19 mouse cellular contexts compared by ENCODE assay signal in the genomic region with DNA sequence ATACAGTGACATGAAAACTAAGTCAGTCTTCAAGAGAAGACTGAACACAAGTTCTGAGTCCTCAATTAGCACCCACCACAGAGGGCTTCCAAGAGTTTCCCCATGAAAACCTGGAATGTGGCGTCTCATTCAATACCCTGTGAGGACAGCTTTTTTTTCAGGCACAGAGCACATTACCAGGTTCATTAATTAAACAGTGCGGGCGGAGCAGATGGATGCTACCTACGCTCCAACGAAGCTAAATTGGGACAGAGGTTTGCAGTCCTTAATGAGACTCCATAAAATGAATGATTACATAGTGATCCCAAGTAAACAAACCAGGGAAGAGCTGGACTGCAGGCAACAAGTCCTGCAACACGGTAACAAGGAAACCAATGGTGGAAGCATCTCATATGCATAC.
DNase-seq lines count a peak whose midpoint lies in the region; ATAC-seq and TF ChIP-seq lines count a peak whose summit lies in the region.
"Had no signal": no experiment of that assay in that cellular context is flagged by ENCODE, and none has a peak within 500 bp of the region (broad histone marks: within the 10 kb centered on the region; RNA-seq: fewer than 3 reads in every experiment).

No protein-coding gene starts in this region.

- no peak overlapping the region for H3K9ac ChIP-seq in forebrain, embryonic 14.5 days (ENCODE audit: low read length)
- H3K9ac ChIP-seq: embryonic facial prominence, embryonic 13.5 days; heart, embryonic 15.5 days; hindbrain, embryonic 13.5 days had no signal

- TF ChIP-seq CTCF in brain, embryonic 14.5 days (IDR thresholded peaks at IDR 0.05; ENCODE audit: borderline replicate concordance, extremely low read depth, insufficient read depth, insufficient read length): no peak

- peak; percentile 50 to 76 for DNase-seq in layer of hippocampus, adult 18-20 months (ENCODE audit: low spot score in 2 of 2)
- DNase-seq in layer of hippocampus, postnatal 10 days (ENCODE audit: low spot score in 2 of 2): no peak
- DNase-seq in brain, embryonic 14.5 days (ENCODE audit: low read depth): peak; percentile 88
- DNase-seq in forebrain, embryonic 14.5 days (ENCODE audit: low spot score): peak; percentile 79
- no peak for DNase-seq in lung, postnatal 14 days
- no peak for DNase-seq in thymus, postnatal 4 days
- DNase-seq: adrenal gland, adult 2 months; adrenal gland, postnatal 25 days; cerebellum, adult 18-20 months; cerebellum, adult 9-11 months; cerebellum, postnatal 36 days; gastrocnemius, postnatal 10 days; heart, adult 18-20 months; heart, postnatal 14 days had no signal

- no peak for TF ChIP-seq POLR2A in brain, embryonic 14.5 days (IDR thresholded peaks at IDR 0.05; ENCODE audit: borderline replicate concordance, extremely low read depth, insufficient read depth, insufficient read length, poor library complexity, severe bottlenecking)

- no peak overlapping the region for H3K4me3 ChIP-seq in forebrain, embryonic 14.5 days (ENCODE audit: low read depth, low read length)
- H3K4me3 ChIP-seq: embryonic facial prominence, embryonic 13.5 days; heart, embryonic 15.5 days; hindbrain, embryonic 13.5 days had no signal

- no peak overlapping the region for H3K27ac ChIP-seq in forebrain, embryonic 14.5 days (ENCODE audit: low read depth, low read length)
- H3K27ac ChIP-seq: embryonic facial prominence, embryonic 13.5 days; heart, embryonic 15.5 days; hindbrain, embryonic 13.5 days; hindbrain, postnatal 0 days had no signal

- H3K4me1 ChIP-seq in forebrain, embryonic 14.5 days (ENCODE audit: control insufficient read depth, insufficient read depth, low read length): peaks cover 37% of the 10 kb centered on the region
- H3K4me1 ChIP-seq: heart, embryonic 15.5 days had no signal

- no peaks in the 10 kb centered on the region for H3K27me3 ChIP-seq in forebrain, embryonic 14.5 days (replicated peaks; ENCODE audit: control insufficient read depth, insufficient read depth, low read length)
- H3K27me3 ChIP-seq: embryonic facial prominence, embryonic 13.5 days; heart, embryonic 15.5 days had no signal

- peak; percentile 40 for ATAC-seq in forebrain, embryonic 14.5 days
- ATAC-seq: hindbrain, postnatal 0 days had no signal

- H3K36me3 ChIP-seq in forebrain, embryonic 14.5 days (ENCODE audit: control insufficient read depth, insufficient read depth, low read length): no peaks in the 10 kb centered on the region
- H3K36me3 ChIP-seq: embryonic facial prominence, embryonic 13.5 days; heart, embryonic 15.5 days; hindbrain, embryonic 13.5 days had no signal

- H3K9me3 ChIP-seq in forebrain, embryonic 14.5 days (replicated peaks; ENCODE audit: control insufficient read depth, low read length): no peaks in the 10 kb centered on the region
- H3K9me3 ChIP-seq: embryonic facial prominence, embryonic 13.5 days; heart, embryonic 15.5 days; hindbrain, embryonic 13.5 days had no signal

- 31% methylated on average over 6 of the region's 6 CpGs for WGBS in forebrain, embryonic 14.5 days

- H3K4me2 ChIP-seq in forebrain, embryonic 14.5 days (ENCODE audit: low read length): no peak overlapping the region
- H3K4me2 ChIP-seq: embryonic facial prominence, embryonic 13.5 days; heart, embryonic 11.5 days; heart, embryonic 15.5 days; hindbrain, embryonic 13.5 days had no signal

Comparison
In these comparisons a context has a peak if more than half of its experiments do, and no peak if none do; other contexts are left out.
1. DNase-seq: peak in layer of hippocampus, adult 18-20 months (2 of 2), brain, embryonic 14.5 days (single experiment) and forebrain, embryonic 14.5 days (single experiment); none in layer of hippocampus, postnatal 10 days (0 of 2), lung, postnatal 14 days (single experiment) and thymus, postnatal 4 days (single experiment).